Mouse (Mus musculus): ENCODE measurements at regions not wholly inside any gene's neighbourhood (a gene's known extent, or its start where the extent isn't known, plus 50 kb on each side); places are given as distances from the start of the nearest gene placed in this dataset.

GRCm38 (mm10) chr15:103094457-103094856, 72.4 kb downstream of the Smug1 start:
- no peak for TF ChIP-seq CTCF (IDR thresholded peaks at IDR 0.05; ENCODE audit: extremely low read depth, insufficient read length, insufficient replicate concordance, low read depth, low read length)
- TF ChIP-seq POLR2A (IDR thresholded peaks at IDR 0.05; ENCODE audit: low read depth, low read length): no peak
